ENCODE assay signal across 8 mouse cellular contexts in genomic region chr2:109890597-109890996, GRCm38 (mm10). TPM values are rescaled to one million over a fixed set of nuclear protein-coding genes. Genes with fewer than 3 reads are reported as not detected.
A peak's percentile ranks its signal among the peaks of the same experiment; 100 is the strongest.
DNase-seq lines count a peak whose midpoint lies in the region; ATAC-seq and TF ChIP-seq lines count a peak whose summit lies in the region.

Lin7c (plus strand) TSS chr2:109890853.

- peak; percentile 95 for DNase-seq in Muller cell, postnatal 12 days (ENCODE audit: inconsistent ontology term)
- peak; percentile 93 for DNase-seq in cerebellum, adult 9-10 months
- DNase-seq in hindbrain, embryonic 10.5 days (ENCODE audit: low spot score) = peak; percentile 97
- DNase-seq in layer of hippocampus, adult 9-11 months = peak; percentile 96
- DNase-seq in ovary, adult 18-20 months (ENCODE audit: low spot score) = peak; percentile 90
- DNase-seq in thymus, adult 2 months = peak; percentile 87

- peak within 1 kb of the TSS; percentile 90 for H3K4me2 ChIP-seq in lung, embryonic 16.5 days (ENCODE audit: low read depth, low read length)

- H3K9me3 ChIP-seq in hindbrain, embryonic 10.5 days = 0 out of 2 replicates have a peak, but pooled peaks cover 2% of the 10 kb centered on the region
- H3K9me3 ChIP-seq in lung, embryonic 16.5 days (ENCODE audit: control insufficient read depth, low read length) = no peaks in the 10 kb centered on the region

- H3K27me3 ChIP-seq in hindbrain, embryonic 10.5 days (ENCODE audit: insufficient read depth, poor library complexity, severe bottlenecking) = no peaks in the 10 kb centered on the region
- no peaks in the 10 kb centered on the region; the same call in 1 of the 2 replicates for H3K27me3 ChIP-seq in lung, embryonic 16.5 days (ENCODE audit: control insufficient read depth, insufficient read depth, low read depth, low read length)
- no peaks in the 10 kb centered on the region for H3K27me3 ChIP-seq in thymus, adult 2 months (ENCODE audit: control insufficient read depth, insufficient read depth, low read length)

- H3K27ac ChIP-seq in hindbrain, embryonic 10.5 days = peak within 1 kb of the TSS; percentile 98
- peak within 1 kb of the TSS; percentile 93 for H3K27ac ChIP-seq in lung, embryonic 16.5 days (ENCODE audit: low read length)
- H3K27ac ChIP-seq in thymus, adult 2 months (ENCODE audit: control insufficient read depth, insufficient read depth, low read length) = no peak within 1 kb of the TSS

- H3K36me3 ChIP-seq in hindbrain, embryonic 10.5 days = peaks cover 16% of the 10 kb centered on the region
- H3K36me3 ChIP-seq in lung, embryonic 16.5 days (ENCODE audit: control insufficient read depth, insufficient read depth, low read length) = peaks cover 10% of the 10 kb centered on the region
- peaks cover 13% of the 10 kb centered on the region for H3K36me3 ChIP-seq in thymus, adult 2 months (ENCODE audit: control insufficient read depth, insufficient read depth, low read length)

- peak; percentile 68 for TF ChIP-seq POLR2A in thymus, adult 2 months (IDR thresholded peaks at IDR 0.05; ENCODE audit: control insufficient read depth, extremely low read depth, insufficient read depth, low read length, poor library complexity)

- peak within 1 kb of the TSS; percentile 99 for H3K9ac ChIP-seq in lung, embryonic 16.5 days (ENCODE audit: low read length)

- H3K4me1 ChIP-seq in hindbrain, embryonic 10.5 days (replicated peaks) = peaks cover 13% of the 10 kb centered on the region
- peaks cover 5% of the 10 kb centered on the region for H3K4me1 ChIP-seq in lung, embryonic 16.5 days (replicated peaks; ENCODE audit: control insufficient read depth, insufficient read depth, low read length)
- no peaks in the 10 kb centered on the region for H3K4me1 ChIP-seq in thymus, adult 2 months (replicated peaks; ENCODE audit: control insufficient read depth, insufficient read depth, low read length)

- H3K4me3 ChIP-seq in hindbrain, embryonic 10.5 days = peak within 1 kb of the TSS; percentile 94
- peak within 1 kb of the TSS; percentile 97 for H3K4me3 ChIP-seq in lung, embryonic 16.5 days (ENCODE audit: low read length)
- peak within 1 kb of the TSS; percentile 86 for H3K4me3 ChIP-seq in thymus, adult 2 months (ENCODE audit: control insufficient read depth, insufficient read depth, low read length)

- no peak for TF ChIP-seq CTCF in thymus, adult 2 months (IDR thresholded peaks at IDR 0.05; ENCODE audit: borderline replicate concordance, control insufficient read depth, extremely low read depth, insufficient read depth, low read length, poor library complexity)

- WGBS in hindbrain, embryonic 10.5 days = under 1% methylated on average over 42 of the region's 42 CpGs
- WGBS in lung, embryonic 16.5 days = under 1% methylated on average over 39 of the region's 42 CpGs
- WGBS in thymus, adult 2 months = under 1% methylated on average over 42 of the region's 42 CpGs

- peak; percentile 100 for ATAC-seq in frontal cortex, adult (ENCODE audit: low TSS enrichment)
- peak; percentile 100 for ATAC-seq in lung, embryonic 16.5 days (ENCODE audit: low read depth)

RNA-seq across cellular contexts. Expression of gene Lin7c, which starts in this region (rescaled TPM):
- 91.5 and 96.0 TPM in 2 replicates for polyA plus RNA-seq in hindbrain, embryonic 10.5 days (2016; fragmentation: Nextera tagmentation; extraction: Ambion mirVana)
- 65.0 TPM in 2 replicates for polyA plus RNA-seq in lung, embryonic 16.5 days (2015; fragmentation: Nextera tagmentation; extraction: Ambion mirVana)
- 9.1 and 10.0 TPM in 2 replicates for polyA plus RNA-seq in thymus, adult 2 months (2012; rRNA removed)
